Mouse (Mus musculus) heart, embryonic 11.5 days (tissue): ENCODE measurements around the gene Gm5426. TPM values are rescaled to one million over a fixed set of nuclear protein-coding genes. Genes with fewer than 3 reads are reported as not detected.

ENCODE experiments used
- ATAC-seq: fragments of 200-750 bp; cut with Nextera tagmentation; replicated peaks from 2 replicates; pipeline ENCODE4 v1.8.0; 2017; ENCODE audit warnings: moderate library complexity; ENCODE audit not compliant: insufficient number of reproducible peaks, low FRiP score, low TSS enrichment
- H3K27ac ChIP-seq: fragments of 300-500 bp; sonication (generic); 2 replicates; pipeline ENCODE4 v1.5.1; 2014; ENCODE audit warnings: mild to moderate bottlenecking, low read depth, low read length
- H3K27me3 ChIP-seq: fragments of 300-500 bp; sonication (generic); 2 replicates; pipeline ENCODE4 v1.6.1; 2014; ENCODE audit warnings: mild to moderate bottlenecking, low read length, mixed read lengths; ENCODE audit not compliant: control insufficient read depth, insufficient read depth
- H3K36me3 ChIP-seq: fragments of 300-500 bp; sonication (generic); 2 replicates; pipeline ENCODE4 v1.6.1; 2014; ENCODE audit warnings: mild to moderate bottlenecking, low read length, moderate library complexity, mixed read lengths; ENCODE audit not compliant: control insufficient read depth, insufficient read depth
- H3K4me1 ChIP-seq: fragments of 300-500 bp; sonication (generic); 2 replicates; pipeline ENCODE4 v1.6.1; 2014; ENCODE audit warnings: low read length; ENCODE audit not compliant: control insufficient read depth, insufficient read depth
- H3K4me2 ChIP-seq: fragments of 300-500 bp; sonication (generic); 2 replicates; pipeline ENCODE4 v1.6.1; 2014; ENCODE audit warnings: mild to moderate bottlenecking, moderate library complexity
- H3K4me3 ChIP-seq: fragments of 300-500 bp; sonication (generic); 2 replicates; pipeline ENCODE4 v1.5.1; 2014; ENCODE audit warnings: low read depth, low read length
- H3K9ac ChIP-seq: fragments of 300-500 bp; sonication (generic); 2 replicates; pipeline ENCODE4 v1.6.1; 2014; ENCODE audit warnings: mild to moderate bottlenecking, low read depth, low read length, moderate library complexity
- H3K9me3 ChIP-seq: fragments of 300-500 bp; sonication (generic); replicated peaks from 2 replicates; pipeline ENCODE4 v1.6.1; 2016; ENCODE audit warnings: low read length; ENCODE audit not compliant: control insufficient read depth
- WGBS: fragments of 180-500 bp; shearing (Covaris S2); extraction: QIAGEN DNeasy Blood & Tissue Kit; methylation state at CpG from one replicate; pipeline ENCODE4 v1.1.7; 2014; ENCODE audit not compliant: insufficient replicate concordance; 5-methylcytosine and 5-hydroxymethylcytosine counted together
- polyA plus RNA-seq: library from polyadenylated mRNA; unstranded; fragments of >200 nt; fragmentation: Nextera tagmentation; extraction: Ambion mirVana; gene quantifications from 2 replicates; pipeline ENCODE4 v1.2.1, GENCODE M21; 2014

Gm5426 gene
- polyA plus RNA-seq, 1 experiment from 2014 or later = not detected

- WGBS = 83% methylated on average over 2 of the region's 2 CpGs
- ATAC-seq = no peak
- Histone ChIP-seq H3K9ac (no peak overlapping the region), H3K27ac (no peak overlapping the region), H3K4me2 (no peak overlapping the region), H3K4me3 (no peak overlapping the region), H3K4me1 (no peaks in the 10 kb centered on the region), H3K9me3 (no peaks in the 10 kb centered on the region), H3K36me3 (no peaks in the 10 kb centered on the region), H3K27me3 (no peaks in the 10 kb centered on the region)
Observed at GRCm38 (mm10) chr10:96105124-96105523, 31.3 kb upstream of the Gm5426 start.

- H3K9ac ChIP-seq = no peak overlapping the region
- no peak overlapping the region for H3K4me2 ChIP-seq
- no peak overlapping the region for H3K4me3 ChIP-seq
- H3K9me3 ChIP-seq = no peaks in the 10 kb centered on the region
- H3K4me1 ChIP-seq = no peaks in the 10 kb centered on the region
- H3K27me3 ChIP-seq = no peaks in the 10 kb centered on the region
- H3K36me3 ChIP-seq = no peaks in the 10 kb centered on the region
- ATAC-seq = no peak
- H3K27ac ChIP-seq = no peak overlapping the region
- WGBS = 56% methylated on average over 4 of the region's 4 CpGs
Observed at GRCm38 (mm10) chr10:96106972-96107720, 29.3 kb upstream of the Gm5426 start.

- H3K4me3 ChIP-seq = no peak overlapping the region
- H3K9ac ChIP-seq = no peak overlapping the region
- H3K36me3 ChIP-seq = no peaks in the 10 kb centered on the region
- H3K27ac ChIP-seq = no peak overlapping the region
- no peaks in the 10 kb centered on the region for H3K4me1 ChIP-seq
- no peaks in the 10 kb centered on the region for H3K27me3 ChIP-seq
- ATAC-seq = no peak
- no peak overlapping the region for H3K4me2 ChIP-seq
- WGBS = 47% methylated on average over 1 of the region's 1 CpGs
- no peaks in the 10 kb centered on the region for H3K9me3 ChIP-seq
Observed at GRCm38 (mm10) chr10:96107825-96108224, 28.6 kb upstream of the Gm5426 start.

- Histone ChIP-seq H3K4me1 (no peaks in the 10 kb centered on the region), H3K4me2 (no peak overlapping the region), H3K9me3 (no peaks in the 10 kb centered on the region), H3K36me3 (no peaks in the 10 kb centered on the region), H3K27me3 (no peaks in the 10 kb centered on the region), H3K9ac (no peak overlapping the region), H3K4me3 (no peak overlapping the region), H3K27ac (no peak overlapping the region)
- ATAC-seq = no peak
- 74% methylated on average over 3 of the region's 3 CpGs for WGBS
Observed at GRCm38 (mm10) chr10:96115325-96115724, 21.1 kb upstream of the Gm5426 start.

- no peaks in the 10 kb centered on the region for H3K9me3 ChIP-seq
- no peak overlapping the region for H3K27ac ChIP-seq
- H3K4me2 ChIP-seq = no peak overlapping the region
- no peaks in the 10 kb centered on the region for H3K27me3 ChIP-seq
- H3K36me3 ChIP-seq = no peaks in the 10 kb centered on the region
- ATAC-seq = no peak
- H3K4me1 ChIP-seq = no peaks in the 10 kb centered on the region
- H3K9ac ChIP-seq = no peak overlapping the region
- H3K4me3 ChIP-seq = no peak overlapping the region
- WGBS = 83% methylated on average over 2 of the region's 2 CpGs
Observed at GRCm38 (mm10) chr10:96120821-96121220, 15.6 kb upstream of the Gm5426 start.

GRCm38 (mm10) chr10:96121249-96122010 is 15.0 kb upstream of the Gm5426 start:
- no peak overlapping the region for H3K4me3 ChIP-seq
- ATAC-seq = no peak
- no peak overlapping the region for H3K9ac ChIP-seq
- no peaks in the 10 kb centered on the region for H3K27me3 ChIP-seq
- 59% methylated on average over 4 of the region's 4 CpGs for WGBS
- H3K36me3 ChIP-seq = no peaks in the 10 kb centered on the region
- no peak overlapping the region for H3K4me2 ChIP-seq
- no peak overlapping the region for H3K27ac ChIP-seq
- no peaks in the 10 kb centered on the region for H3K9me3 ChIP-seq
- no peaks in the 10 kb centered on the region for H3K4me1 ChIP-seq

- 83% methylated on average over 5 of the region's 5 CpGs for WGBS
- Histone ChIP-seq H3K9ac (no peak overlapping the region), H3K4me3 (no peak overlapping the region), H3K4me2 (no peak overlapping the region), H3K9me3 (no peaks in the 10 kb centered on the region), H3K27ac (no peak overlapping the region), H3K27me3 (no peaks in the 10 kb centered on the region), H3K4me1 (no peaks in the 10 kb centered on the region), H3K36me3 (no peaks in the 10 kb centered on the region)
- no peak for ATAC-seq
Observed at GRCm38 (mm10) chr10:96123885-96124284, 12.5 kb upstream of the Gm5426 start.

- Histone ChIP-seq H3K36me3 (no peaks in the 10 kb centered on the region), H3K4me1 (no peaks in the 10 kb centered on the region), H3K9ac (no peak overlapping the region), H3K27ac (no peak overlapping the region), H3K9me3 (no peaks in the 10 kb centered on the region), H3K4me3 (no peak overlapping the region), H3K27me3 (no peaks in the 10 kb centered on the region), H3K4me2 (no peak overlapping the region)
- ATAC-seq = no peak
- WGBS = 76% methylated on average over 1 of the region's 1 CpGs
Observed at GRCm38 (mm10) chr10:96124290-96124689, 12.1 kb upstream of the Gm5426 start.
